26 mouse cellular contexts compared by ENCODE assay signal in the genomic region with DNA sequence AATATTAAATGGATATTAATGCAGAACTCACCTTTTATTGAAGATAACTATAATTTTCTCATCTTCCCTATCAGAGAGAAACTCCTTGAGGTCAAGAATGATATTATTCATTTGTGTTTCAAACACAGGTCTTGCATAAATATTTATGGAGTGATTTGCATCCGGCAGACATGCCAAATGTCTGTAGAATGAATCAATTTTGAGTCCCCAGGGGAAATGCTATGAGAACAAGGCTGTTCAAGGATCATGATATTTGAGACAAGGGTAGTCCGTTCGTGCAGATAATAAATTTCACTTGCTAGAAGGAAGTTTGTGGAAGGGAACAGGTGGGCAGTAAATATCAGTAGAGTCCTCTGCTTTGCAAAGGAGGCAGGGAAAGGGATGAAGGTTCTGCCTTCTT.
"Had no signal": no experiment of that assay in that cellular context is flagged by ENCODE, and none has a peak within 500 bp of the region (broad histone marks: within the 10 kb centered on the region; RNA-seq: fewer than 3 reads in every experiment).

No protein-coding gene starts in this region.

- H3K4me3 ChIP-seq: gastrocnemius, adult 2 months; heart, embryonic 10.5 days; heart, embryonic 12.5 days; hindbrain, embryonic 10.5 days; hindbrain, embryonic 12.5 days; kidney, embryonic 15.5 days; layer of hippocampus, adult 2 months; left cerebral cortex, adult 2 months; limb, embryonic 10.5 days; limb, embryonic 12.5 days had no signal

- H3K27me3 ChIP-seq: heart, embryonic 12.5 days; hindbrain, embryonic 12.5 days; kidney, embryonic 15.5 days; limb, embryonic 12.5 days had no signal

- H3K4me2 ChIP-seq: heart, embryonic 12.5 days; hindbrain, embryonic 12.5 days; hindbrain, embryonic 14.5 days; kidney, embryonic 15.5 days; limb, embryonic 12.5 days; liver, embryonic 11.5 days had no signal

- H3K9me3 ChIP-seq: heart, embryonic 10.5 days; heart, embryonic 12.5 days; hindbrain, embryonic 10.5 days; hindbrain, embryonic 12.5 days; kidney, embryonic 15.5 days; limb, embryonic 10.5 days; limb, embryonic 12.5 days had no signal

- ATAC-seq: hindbrain, embryonic 16.5 days; intestine, embryonic 16.5 days had no signal

- H3K9ac ChIP-seq: heart, embryonic 12.5 days; hindbrain, embryonic 12.5 days; hindbrain, embryonic 14.5 days; kidney, embryonic 15.5 days; limb, embryonic 12.5 days had no signal

- DNase-seq: gastrocnemius, adult 2 months; gastrocnemius, postnatal 10 days; gastrocnemius, postnatal 25 days; heart, adult 18-20 months; heart, postnatal 10 days; heart, postnatal 4 days; kidney, adult 11 months; kidney, adult 2 months; kidney, adult 9 months; kidney, postnatal 14 days; kidney, postnatal 36 days; liver had no signal

- H3K4me1 ChIP-seq: heart, embryonic 10.5 days; heart, embryonic 12.5 days; hindbrain, embryonic 10.5 days; kidney, embryonic 15.5 days; limb, embryonic 10.5 days; limb, embryonic 12.5 days had no signal

- H3K27ac ChIP-seq: gastrocnemius, adult 2 months; heart, embryonic 10.5 days; hindbrain, embryonic 10.5 days; hindbrain, embryonic 12.5 days; hindbrain, embryonic 14.5 days; kidney, embryonic 15.5 days; kidney, postnatal 0 days; layer of hippocampus, adult 2 months; left cerebral cortex, adult 2 months; limb, embryonic 10.5 days; limb, embryonic 12.5 days had no signal

- H3K36me3 ChIP-seq: heart, embryonic 10.5 days; heart, embryonic 12.5 days; hindbrain, embryonic 10.5 days; hindbrain, embryonic 12.5 days; kidney, embryonic 15.5 days; limb, embryonic 10.5 days; limb, embryonic 12.5 days had no signal
